Mouse (Mus musculus) megakaryocyte-erythroid progenitor cell, adult 5-6 weeks (primary cell): ENCODE data around the gene Kirrel. TPM values are rescaled to one million over a fixed set of nuclear protein-coding genes. Genes with fewer than 3 reads are reported as not detected.

Experiments
- ATAC-seq: replicated peaks from 2 replicates; pipeline ENCODE4 v1.8.0; 2016; ENCODE audit warnings: mild to moderate bottlenecking, inconsistent platforms; ENCODE audit not compliant: severe bottlenecking, poor library complexity, low FRiP score, low TSS enrichment
- total RNA-seq, 2 experiments: library from RNA; stranded (forward) in 1 of 2; stranded (reverse) in 1 of 2; fragments of 200-1000, 215-1000 nt in 1 of 2; fragments of >200 nt in 1 of 2; fragmentation: Nextera tagmentation in 1 of 2; gene quantifications; 2 replicates each; pipeline ENCODE4 v1.2.3; 2014 to 2017

Kirrel gene
- total RNA-seq, 2 experiments from 2014 or later: not detected

DNA sequence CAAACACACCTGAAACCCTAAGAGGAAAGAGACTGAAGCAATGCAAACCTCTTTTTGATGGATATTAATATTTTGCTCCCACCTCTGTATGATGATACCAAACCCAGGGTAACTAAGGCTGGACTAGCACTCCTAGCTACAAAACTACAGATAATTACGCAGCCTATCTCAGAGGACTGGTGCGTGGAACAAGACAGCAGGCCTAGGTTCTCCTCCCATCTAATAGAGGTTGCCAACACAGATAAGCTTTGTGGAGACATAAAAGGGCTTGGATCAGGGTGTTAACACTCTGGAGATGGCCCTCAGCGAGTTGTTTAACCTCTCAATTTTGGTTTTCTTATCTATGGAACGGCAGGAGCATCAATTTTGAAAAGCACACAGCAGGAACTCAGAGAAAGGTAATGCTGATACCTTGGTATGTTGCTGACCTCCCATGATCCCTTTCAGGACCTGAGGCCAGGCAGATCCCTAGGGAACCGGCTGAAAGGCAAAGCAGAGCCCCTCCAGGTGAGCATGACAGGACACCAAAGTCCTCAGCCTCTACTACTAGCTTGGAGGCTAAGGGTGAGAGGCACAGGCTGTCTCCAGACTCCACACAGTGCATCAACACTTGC is 5.0 kb downstream of the Kirrel start:
- ATAC-seq: no peak; the same call in 1 of the 2 replicates

GRCm38 (mm10) chr3:87168756-87169155 is 5.8 kb downstream of the Kirrel start:
- ATAC-seq: no peak

DNA sequence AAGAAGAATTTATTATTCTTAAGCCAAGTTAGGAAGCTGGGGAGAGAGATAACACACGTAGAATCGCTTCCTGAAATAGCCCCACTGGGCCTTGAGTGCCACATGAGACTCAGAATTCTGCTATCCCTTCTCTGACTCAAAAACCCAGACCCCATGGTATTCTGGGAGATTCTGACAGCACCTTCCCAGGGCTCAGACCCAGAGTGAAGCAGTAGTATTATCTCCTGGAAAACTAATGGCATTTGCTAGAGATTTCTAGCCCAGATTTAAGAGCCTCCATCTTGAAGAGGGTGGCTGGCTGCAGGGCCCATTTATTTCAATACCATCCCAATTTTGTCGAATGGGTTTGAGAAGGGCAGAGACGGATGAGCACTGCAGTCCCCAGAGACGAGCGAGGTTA is 6.9 kb downstream of the Kirrel start:
- ATAC-seq: no peak

DNA sequence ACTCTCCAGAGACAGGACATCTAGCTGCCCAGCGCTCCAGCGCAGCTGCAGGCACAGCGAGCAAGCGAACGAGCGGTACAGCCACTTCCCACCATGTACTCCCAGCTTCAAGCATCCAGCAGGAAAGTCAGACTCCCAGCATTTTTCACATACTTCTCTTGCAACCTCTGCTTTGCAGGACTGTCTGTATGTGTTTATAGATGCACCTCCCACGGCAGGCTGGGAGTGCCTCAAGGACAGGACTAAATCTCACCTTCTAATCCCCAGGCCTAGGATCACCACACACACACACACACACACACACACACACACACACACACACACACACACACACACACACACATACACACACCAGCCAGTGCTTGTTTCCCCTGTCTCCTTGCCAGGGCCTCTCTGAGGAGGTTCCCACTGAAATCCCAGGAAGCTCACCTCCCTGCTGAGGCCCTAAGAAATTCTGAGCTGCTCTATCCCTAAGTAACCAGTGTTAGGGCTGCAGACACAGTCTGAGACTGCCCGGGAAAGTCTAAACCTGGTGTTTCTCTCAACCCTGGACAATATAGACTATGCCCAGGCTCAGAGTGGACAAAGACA is 9.2 kb downstream of the Kirrel start:
- no peak for ATAC-seq

- no peak for ATAC-seq
Measured at GRCm38 (mm10) chr3:87164099-87164815, 10.3 kb downstream of the Kirrel start.

- ATAC-seq: no peak
Measured at GRCm38 (mm10) chr3:87163116-87163515, 11.4 kb downstream of the Kirrel start.

GRCm38 (mm10) chr3:87162380-87162779 is 12.2 kb downstream of the Kirrel start:
- no peak for ATAC-seq

- no peak for ATAC-seq
Measured at GRCm38 (mm10) chr3:87161601-87162000, 12.9 kb downstream of the Kirrel start.

GRCm38 (mm10) chr3:87160819-87161509 is 13.6 kb downstream of the Kirrel start:
- no peak for ATAC-seq

DNA sequence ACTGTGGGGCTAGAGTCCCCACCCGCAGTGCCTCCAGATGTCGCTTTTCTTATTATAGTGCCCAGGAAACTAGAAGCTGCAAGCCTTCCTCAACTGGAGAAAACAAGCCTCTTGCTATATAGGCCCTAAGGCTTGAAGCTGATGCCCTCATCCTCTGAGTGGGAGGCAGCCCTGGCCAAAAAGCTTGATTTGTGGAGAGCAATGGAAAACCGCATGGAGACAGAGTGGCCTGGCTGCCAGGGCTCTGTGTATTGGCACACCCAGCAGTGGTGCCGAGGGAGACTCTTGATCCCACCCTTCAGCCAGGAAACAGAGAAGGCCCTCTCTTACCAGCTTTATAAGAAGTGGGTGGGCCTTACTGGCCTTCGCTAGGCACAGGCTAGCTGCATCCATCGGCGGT is 15.4 kb downstream of the Kirrel start:
- no peak for ATAC-seq

DNA sequence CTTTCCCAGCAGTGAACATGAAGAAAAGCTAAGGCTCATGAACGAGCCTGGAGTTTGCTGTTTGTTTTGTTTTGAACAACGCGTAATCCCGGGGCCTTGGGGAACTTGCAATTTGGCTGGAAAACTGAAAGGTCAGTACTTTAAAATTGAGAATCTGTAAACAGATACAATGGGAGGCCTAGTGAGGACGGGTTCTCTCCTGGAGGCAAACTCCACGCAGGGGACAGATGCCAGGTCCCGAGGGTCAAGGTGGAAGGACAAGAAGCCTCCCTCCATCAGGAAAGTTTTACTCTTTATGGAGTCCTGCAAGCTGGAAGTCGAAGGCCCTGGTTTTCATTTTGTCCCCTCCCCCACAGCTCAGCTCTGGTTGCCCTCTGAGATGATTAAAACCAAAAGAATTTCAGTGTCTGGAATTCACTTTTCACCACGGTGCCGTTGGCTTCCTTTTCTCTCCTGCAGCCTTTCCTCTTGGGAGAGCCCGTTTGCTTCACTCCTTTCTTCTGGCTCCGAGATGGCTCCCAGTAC is 16.7 kb downstream of the Kirrel start:
- ATAC-seq: no peak

DNA sequence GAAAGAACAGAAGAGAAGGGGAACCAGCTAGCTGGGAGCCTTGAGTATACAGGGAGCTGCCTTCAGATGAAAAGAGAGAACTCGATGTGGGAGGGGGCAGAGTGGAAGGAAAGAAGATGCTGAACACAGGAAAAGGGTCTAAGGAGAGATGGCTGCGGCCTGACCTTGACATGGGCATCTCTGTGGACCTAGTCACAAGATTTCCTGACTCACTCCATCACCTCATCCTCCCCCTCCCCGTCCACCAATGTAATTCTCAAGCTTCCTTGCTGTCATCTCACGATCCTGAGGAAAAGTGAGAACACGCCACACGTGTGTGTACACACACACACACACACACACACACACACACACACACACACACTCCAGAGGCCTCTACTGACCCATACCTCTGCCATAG is 17.2 kb downstream of the Kirrel start:
- ATAC-seq: no peak

- no peak for ATAC-seq
Measured at GRCm38 (mm10) chr3:87154398-87155287, 19.9 kb downstream of the Kirrel start.

- ATAC-seq: no peak
Measured at GRCm38 (mm10) chr3:87153038-87153437, 21.5 kb downstream of the Kirrel start.

DNA sequence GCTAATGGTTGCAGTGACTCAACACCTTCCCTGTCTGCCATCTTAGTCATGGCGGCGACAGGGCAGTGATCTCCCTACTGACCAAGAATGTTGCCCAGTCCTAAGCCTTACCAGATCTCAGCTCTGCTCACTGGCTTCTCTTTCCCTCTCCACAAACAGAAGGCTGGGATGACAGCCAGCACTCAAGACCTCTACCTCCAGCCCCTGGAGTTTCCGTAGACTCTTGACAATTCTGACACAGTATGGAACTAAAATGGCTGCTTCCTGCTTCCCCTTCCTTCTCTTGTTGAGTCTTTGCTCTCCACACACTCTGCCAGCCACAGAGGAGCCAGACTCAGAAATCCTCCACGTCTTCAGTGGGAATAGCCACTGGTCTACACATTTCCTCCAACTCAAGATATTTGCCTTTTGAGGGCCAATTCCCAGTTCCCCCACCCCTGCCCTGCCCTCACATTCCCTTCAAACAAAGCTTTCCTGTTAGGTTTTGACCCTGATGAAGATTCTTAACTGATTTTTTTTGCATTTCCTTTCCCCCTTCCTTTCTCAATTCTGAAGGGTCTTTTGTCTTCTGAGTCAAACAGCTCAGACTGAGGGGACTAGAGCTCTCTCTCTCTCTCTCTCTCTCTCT is 22.3 kb downstream of the Kirrel start:
- no peak for ATAC-seq

DNA sequence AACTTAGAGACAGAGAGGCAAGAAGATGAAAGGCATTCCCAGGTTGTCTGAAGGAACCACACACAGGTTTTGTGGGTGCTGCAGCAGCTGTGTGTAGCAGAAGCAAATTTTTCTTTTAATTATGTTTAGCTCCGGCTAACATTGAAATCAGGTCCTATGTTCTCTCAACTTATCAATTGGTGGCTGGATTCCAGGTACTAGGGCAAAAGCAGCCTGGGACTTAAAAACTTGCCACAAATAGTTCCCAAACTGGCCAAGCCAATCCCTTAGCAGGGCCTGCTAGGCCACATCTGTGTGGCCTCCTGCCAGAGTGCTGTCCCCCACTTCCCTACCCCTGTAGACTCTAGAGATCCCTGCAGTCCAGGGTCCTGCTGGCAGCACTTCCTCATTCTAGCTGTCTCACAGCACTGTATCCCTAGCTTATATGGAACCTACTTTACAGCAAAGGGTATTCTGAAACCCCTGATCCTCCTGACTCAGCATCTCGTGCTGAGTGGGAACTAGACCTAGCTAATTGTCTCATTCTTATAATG is 23.2 kb downstream of the Kirrel start:
- ATAC-seq: no peak

- ATAC-seq: no peak
Measured at GRCm38 (mm10) chr3:87150689-87151244, 23.8 kb downstream of the Kirrel start.

DNA sequence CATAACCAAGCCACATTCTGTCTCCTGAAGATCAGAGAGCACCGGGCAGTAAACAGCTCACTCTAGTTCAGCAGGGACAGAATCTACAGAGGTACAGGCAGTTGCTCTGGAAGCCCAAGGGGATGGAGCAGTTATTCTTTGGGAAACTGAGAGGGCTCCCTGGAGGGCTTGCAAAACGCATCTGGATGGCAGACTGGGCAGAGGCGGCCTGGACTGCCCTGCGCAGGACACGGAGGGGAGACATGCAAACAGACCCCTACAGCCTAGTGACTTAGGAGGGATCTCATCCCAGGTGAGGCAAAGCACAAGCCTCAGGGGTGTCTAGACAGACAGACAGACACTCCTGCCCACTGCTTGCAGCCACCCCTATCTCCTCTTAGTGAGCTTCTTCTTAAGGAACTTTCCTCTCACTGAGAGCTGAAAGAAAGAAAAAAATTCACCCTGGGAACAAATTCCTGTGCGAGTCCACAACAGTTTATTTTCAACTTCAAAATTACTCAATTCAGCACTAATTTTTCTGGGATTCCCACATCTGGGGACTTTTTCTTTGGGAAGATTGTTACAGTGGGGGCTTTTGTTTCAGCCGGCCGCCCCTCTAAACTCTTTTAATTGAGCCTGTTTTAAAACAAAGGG is 24.4 kb downstream of the Kirrel start:
- no peak for ATAC-seq
